Mouse (Mus musculus): ENCODE measurements at regions not wholly inside any gene's neighbourhood (a gene's known extent, or its start where the extent isn't known, plus 50 kb on each side); places are given as distances from the start of the nearest gene placed in this dataset.
A peak's percentile ranks its signal among the peaks of the same experiment; 100 is the strongest.

- Histone ChIP-seq H3K4me3 (ENCODE audit: insufficient read depth, low read depth, low read length) (no peak overlapping the region), H3K27ac (replicated peaks; ENCODE audit: low read depth, low read length) (no peak overlapping the region), H3K4me1 (ENCODE audit: control insufficient read depth, insufficient read depth, insufficient read length, low read length) (no peaks in the 10 kb centered on the region)
These were observed 83.8 kb upstream of the Fam3c start for GRCm38 (mm10) chr6:22439871-22440270.

GRCm38 (mm10) chr6:22429026-22429425, 73.0 kb upstream of the Fam3c start:
- Histone ChIP-seq H3K27ac (replicated peaks; ENCODE audit: low read depth, low read length) (no peak overlapping the region), H3K4me1 (ENCODE audit: control insufficient read depth, insufficient read depth, insufficient read length, low read length) (no peaks in the 10 kb centered on the region), H3K4me3 (ENCODE audit: insufficient read depth, low read depth, low read length) (no peak overlapping the region)

- Histone ChIP-seq H3K27ac (replicated peaks; ENCODE audit: low read depth, low read length) (no peak overlapping the region), H3K4me3 (ENCODE audit: insufficient read depth, low read depth, low read length) (no peak overlapping the region), H3K4me1 (ENCODE audit: control insufficient read depth, insufficient read depth, insufficient read length, low read length) (no peaks in the 10 kb centered on the region)
These were observed 68.2 kb upstream of the Fam3c start for GRCm38 (mm10) chr6:22424161-22424807.

- H3K4me3 ChIP-seq (ENCODE audit: insufficient read depth, low read depth, low read length): no peak overlapping the region
- no peaks in the 10 kb centered on the region for H3K4me1 ChIP-seq (ENCODE audit: control insufficient read depth, insufficient read depth, insufficient read length, low read length)
- no peak overlapping the region for H3K27ac ChIP-seq (replicated peaks; ENCODE audit: low read depth, low read length)
These were observed 67.3 kb upstream of the Fam3c start for GRCm38 (mm10) chr6:22423070-22423980.

- Histone ChIP-seq H3K27ac (replicated peaks; ENCODE audit: low read depth, low read length) (no peak overlapping the region), H3K4me1 (ENCODE audit: control insufficient read depth, insufficient read depth, insufficient read length, low read length) (no peaks in the 10 kb centered on the region), H3K4me3 (ENCODE audit: insufficient read depth, low read depth, low read length) (no peak overlapping the region)
These were observed 65.5 kb upstream of the Fam3c start for GRCm38 (mm10) chr6:22421551-22421950.

GRCm38 (mm10) chr6:22418279-22418678, 62.2 kb upstream of the Fam3c start:
- Histone ChIP-seq H3K4me1 (ENCODE audit: control insufficient read depth, insufficient read depth, insufficient read length, low read length) (no peaks in the 10 kb centered on the region), H3K27ac (replicated peaks; ENCODE audit: low read depth, low read length) (no peak overlapping the region), H3K4me3 (ENCODE audit: insufficient read depth, low read depth, low read length) (no peak overlapping the region)

- Histone ChIP-seq H3K4me1 (ENCODE audit: control insufficient read depth, insufficient read depth, insufficient read length, low read length) (no peaks in the 10 kb centered on the region), H3K4me3 (ENCODE audit: insufficient read depth, low read depth, low read length) (no peak overlapping the region), H3K27ac (replicated peaks; ENCODE audit: low read depth, low read length) (no peak overlapping the region)
These were observed 61.1 kb upstream of the Fam3c start for GRCm38 (mm10) chr6:22417189-22417588.

GRCm38 (mm10) chr6:22411796-22412195, 55.8 kb upstream of the Fam3c start:
- Histone ChIP-seq H3K4me1 (ENCODE audit: control insufficient read depth, insufficient read depth, insufficient read length, low read length) (no peaks in the 10 kb centered on the region), H3K4me3 (ENCODE audit: insufficient read depth, low read depth, low read length) (no peak overlapping the region), H3K27ac (replicated peaks; ENCODE audit: low read depth, low read length) (no peak overlapping the region)

GRCm38 (mm10) chr6:22408808-22409589, 53.0 kb upstream of the Fam3c start:
- no peaks in the 10 kb centered on the region for H3K4me1 ChIP-seq (ENCODE audit: control insufficient read depth, insufficient read depth, insufficient read length, low read length)
- 0 out of 2 replicates have a peak overlapping the region, but pooled peaks have one; percentile 12 for H3K4me3 ChIP-seq (ENCODE audit: insufficient read depth, low read depth, low read length)
- H3K27ac ChIP-seq (replicated peaks; ENCODE audit: low read depth, low read length): no peak overlapping the region

All from brown adipose tissue, adult 24 weeks (tissue).